Mouse (Mus musculus) neural tube, embryonic 10.5 days (tissue): ENCODE measurements at regions not wholly inside any gene's neighbourhood (a gene's known extent, or its start where the extent isn't known, plus 50 kb on each side); places are given as distances from the start of the nearest gene placed in this dataset.

ENCODE experiments used
- DNase-seq: peaks from one replicate; pipeline ENCODE4 v3.0.0-alpha.2; 2017; ENCODE audit warnings: low spot score; ENCODE audit errors: extremely low spot score

- no peak for DNase-seq
These were observed 264.4 kb downstream of the Mpdz start for GRCm38 (mm10) chr4:81178047-81178781.

GRCm38 (mm10) chr4:81178782-81179135 lies 263.9 kb downstream of the Mpdz start:
- DNase-seq: peak; percentile 84

GRCm38 (mm10) chr4:81216123-81216522 lies 226.5 kb downstream of the Mpdz start:
- DNase-seq: no peak

GRCm38 (mm10) chr4:81217979-81218378 lies 224.6 kb downstream of the Mpdz start:
- no peak for DNase-seq

- DNase-seq: no peak
These were observed 220.6 kb downstream of the Mpdz start for GRCm38 (mm10) chr4:81222034-81222433.

- no peak for DNase-seq
These were observed 220.0 kb downstream of the Mpdz start for GRCm38 (mm10) chr4:81222468-81223175.
